Mouse (Mus musculus): ENCODE data around the gene Ppm1a.

Gene Ppm1a

DNA sequence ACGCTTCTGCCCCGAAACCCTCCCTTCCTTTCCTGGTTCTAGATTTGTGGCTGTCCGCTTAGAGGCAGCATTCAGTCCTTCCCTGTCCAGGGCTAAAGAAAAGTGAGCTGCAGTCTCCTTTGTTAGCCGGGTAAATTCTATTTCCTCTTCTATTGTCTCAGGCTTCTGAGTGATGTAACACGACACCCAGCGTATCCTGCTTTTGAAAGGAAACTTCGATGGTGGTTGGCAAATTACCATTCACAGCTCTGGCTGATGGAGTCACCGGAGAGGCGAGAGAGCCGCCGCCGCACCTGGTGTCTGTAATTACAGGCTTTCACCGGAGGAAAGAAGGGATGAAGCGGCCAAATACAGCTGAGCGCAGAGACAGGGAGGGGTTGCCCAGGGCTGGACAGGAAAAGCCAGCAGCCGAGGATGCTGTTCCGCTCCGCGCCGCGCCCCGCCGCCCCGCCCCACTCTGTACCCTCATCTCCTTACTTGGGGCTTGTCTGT lies 63.7 kb downstream of the Ppm1a start:
- Histone ChIP-seq H3K27me3 (ENCODE audit: insufficient read depth, low read length) (peaks cover 51% of the 10 kb centered on the region), H3K4me1 (replicated peaks; ENCODE audit: low read depth, low read length) (peaks cover 35% of the 10 kb centered on the region), H3K4me3 (replicated peaks; ENCODE audit: low read length) (peak overlapping the region; percentile 64), H3K36me3 (ENCODE audit: insufficient read depth, low read length) (no peaks in the 10 kb centered on the region), H3K9me3 (ENCODE audit: low read length) (no peaks in the 10 kb centered on the region)
- TF ChIP-seq CTCF (conservative IDR thresholded peaks at IDR 0.05; ENCODE audit: low read length) (no peak), NANOG (IDR thresholded peaks at IDR 0.05; ENCODE audit: borderline replicate concordance, low read length) (peak; percentile 75; the same call in 1 of the 2 replicates)

DNA sequence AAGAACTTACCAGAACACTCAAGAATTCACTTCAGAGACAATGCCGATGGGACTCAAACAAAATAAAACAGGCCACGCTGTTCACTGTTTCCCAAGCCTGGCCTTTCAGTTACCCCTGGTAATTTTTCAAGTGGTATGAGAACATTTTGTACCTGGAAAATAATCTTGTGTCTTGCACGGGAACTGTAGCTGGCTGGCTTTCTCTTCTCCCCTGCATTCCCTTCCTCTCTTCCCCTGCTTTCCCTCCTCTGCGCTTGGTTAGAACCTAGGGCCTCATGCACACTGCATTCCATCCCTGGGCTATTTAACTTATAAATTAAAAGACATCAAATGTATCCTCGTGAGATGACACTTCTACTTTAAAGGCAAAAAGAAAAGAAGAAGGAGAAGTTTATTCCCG lies 64.3 kb downstream of the Ppm1a start:
- Histone ChIP-seq H3K27me3 (ENCODE audit: insufficient read depth, low read length) (peaks cover 53% of the 10 kb centered on the region), H3K4me3 (replicated peaks; ENCODE audit: low read length) (peak overlapping the region; percentile 64), H3K9me3 (ENCODE audit: low read length) (no peaks in the 10 kb centered on the region), H3K4me1 (replicated peaks; ENCODE audit: low read depth, low read length) (peaks cover 35% of the 10 kb centered on the region), H3K36me3 (ENCODE audit: insufficient read depth, low read length) (no peaks in the 10 kb centered on the region)
- TF ChIP-seq NANOG (IDR thresholded peaks at IDR 0.05; ENCODE audit: borderline replicate concordance, low read length): no peak
- no peak for TF ChIP-seq POU5F1 (IDR thresholded peaks at IDR 0.05; ENCODE audit: borderline replicate concordance, low read length)
- no peak for TF ChIP-seq CTCF (conservative IDR thresholded peaks at IDR 0.05; ENCODE audit: low read length)

DNA sequence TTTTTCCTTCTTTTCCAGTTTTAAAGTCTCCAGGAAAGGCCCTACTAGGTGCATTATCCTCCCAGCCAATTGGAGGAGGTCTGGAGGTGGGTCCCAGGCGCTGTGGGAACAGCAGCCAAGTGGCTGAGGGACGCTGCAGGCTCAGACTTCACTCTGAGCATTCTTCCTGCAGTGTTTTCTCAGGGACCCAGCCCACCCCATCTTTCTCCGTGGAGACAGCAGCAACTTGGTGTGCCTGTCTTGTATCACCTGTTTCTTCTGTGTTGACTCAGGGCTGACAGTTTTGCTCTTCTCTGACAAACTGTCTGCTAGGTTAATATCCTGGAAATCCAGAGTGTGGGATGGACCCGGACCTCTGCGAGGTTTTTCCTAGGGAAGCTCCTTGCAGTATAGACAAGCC lies 68.4 kb downstream of the Ppm1a start:
- Histone ChIP-seq H3K4me1 (replicated peaks; ENCODE audit: low read depth, low read length) (peaks cover 25% of the 10 kb centered on the region), H3K9me3 (ENCODE audit: low read length) (no peaks in the 10 kb centered on the region), H3K36me3 (ENCODE audit: insufficient read depth, low read length) (no peaks in the 10 kb centered on the region), H3K27me3 (ENCODE audit: insufficient read depth, low read length) (peaks cover 57% of the 10 kb centered on the region), H3K4me3 (replicated peaks; ENCODE audit: low read length) (0 out of 2 replicates have a peak overlapping the region, but pooled peaks have one; percentile 30)
- no peak for TF ChIP-seq CTCF (conservative IDR thresholded peaks at IDR 0.05; ENCODE audit: low read length)
- TF ChIP-seq POU5F1 (IDR thresholded peaks at IDR 0.05; ENCODE audit: borderline replicate concordance, low read length): no peak
- no peak for TF ChIP-seq NANOG (IDR thresholded peaks at IDR 0.05; ENCODE audit: borderline replicate concordance, low read length)

DNA sequence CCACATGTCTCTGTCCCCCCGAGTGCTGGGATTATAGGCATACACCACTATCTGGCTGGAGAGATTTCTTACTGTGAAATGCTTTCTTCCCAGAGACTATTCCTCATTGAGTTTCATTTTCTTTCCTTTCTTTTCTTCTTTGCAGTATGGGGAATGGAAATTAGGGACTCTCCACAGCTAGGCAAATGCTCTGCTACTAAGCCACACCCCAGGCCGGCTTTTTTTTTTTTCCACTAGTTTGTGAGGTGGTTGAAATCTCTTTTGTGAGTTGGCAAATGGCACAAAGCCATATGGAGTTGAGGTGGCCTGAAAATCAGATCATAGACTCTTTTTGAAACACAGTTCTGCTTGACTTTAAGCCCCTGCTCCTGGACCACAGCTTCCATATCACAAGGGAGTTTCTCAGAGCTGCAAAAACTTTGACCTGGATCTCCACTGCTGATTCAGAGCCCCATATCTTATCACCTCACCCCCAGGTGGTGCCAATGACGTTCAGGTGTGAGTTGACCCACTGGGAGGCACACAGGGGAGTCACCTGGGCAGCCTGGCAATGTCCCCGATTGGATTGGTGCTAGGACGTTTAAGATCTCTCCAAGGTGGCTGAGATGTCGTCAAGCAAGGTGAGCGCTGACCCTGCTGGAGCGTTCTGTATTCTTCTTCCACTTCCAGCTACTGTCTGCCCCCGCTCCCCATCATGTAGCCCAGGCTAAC lies 71.7 kb downstream of the Ppm1a start:
- Histone ChIP-seq H3K27me3 (ENCODE audit: insufficient read depth, low read length) (peaks cover 46% of the 10 kb centered on the region), H3K36me3 (ENCODE audit: insufficient read depth, low read length) (no peaks in the 10 kb centered on the region), H3K9me3 (ENCODE audit: low read length) (no peaks in the 10 kb centered on the region), H3K4me1 (replicated peaks; ENCODE audit: low read depth, low read length) (peaks cover 29% of the 10 kb centered on the region), H3K4me3 (replicated peaks; ENCODE audit: low read length) (no peak overlapping the region)
- TF ChIP-seq CTCF (conservative IDR thresholded peaks at IDR 0.05; ENCODE audit: low read length) (no peak), NANOG (IDR thresholded peaks at IDR 0.05; ENCODE audit: borderline replicate concordance, low read length) (no peak), POU5F1 (IDR thresholded peaks at IDR 0.05; ENCODE audit: borderline replicate concordance, low read length) (no peak)

DNA sequence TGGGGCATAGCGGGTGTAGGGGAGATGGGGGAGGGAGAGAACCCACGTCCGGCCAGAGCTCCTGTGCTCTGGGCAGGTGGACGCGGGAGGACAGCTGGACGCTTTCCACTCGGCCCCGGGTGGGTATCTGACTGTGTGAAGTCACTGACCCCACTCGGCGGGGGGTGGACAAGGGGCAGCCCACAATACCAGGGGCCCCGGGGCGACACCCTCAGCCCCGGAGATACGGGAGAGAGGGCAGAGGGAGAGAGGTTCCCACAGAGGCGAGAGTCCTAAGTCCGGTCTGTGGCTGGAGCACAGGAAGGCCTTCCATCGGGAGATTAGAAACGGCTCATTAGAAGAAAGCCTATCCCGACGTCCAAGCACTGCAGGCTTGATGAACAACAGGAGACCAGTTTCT lies 72.5 kb downstream of the Ppm1a start:
- Histone ChIP-seq H3K4me3 (replicated peaks; ENCODE audit: low read length) (no peak overlapping the region), H3K27me3 (ENCODE audit: insufficient read depth, low read length) (peaks cover 46% of the 10 kb centered on the region), H3K4me1 (replicated peaks; ENCODE audit: low read depth, low read length) (peaks cover 33% of the 10 kb centered on the region), H3K36me3 (ENCODE audit: insufficient read depth, low read length) (no peaks in the 10 kb centered on the region), H3K9me3 (ENCODE audit: low read length) (no peaks in the 10 kb centered on the region)
- TF ChIP-seq NANOG (IDR thresholded peaks at IDR 0.05; ENCODE audit: borderline replicate concordance, low read length): no peak
- no peak for TF ChIP-seq CTCF (conservative IDR thresholded peaks at IDR 0.05; ENCODE audit: low read length)
- no peak for TF ChIP-seq POU5F1 (IDR thresholded peaks at IDR 0.05; ENCODE audit: borderline replicate concordance, low read length)

DNA sequence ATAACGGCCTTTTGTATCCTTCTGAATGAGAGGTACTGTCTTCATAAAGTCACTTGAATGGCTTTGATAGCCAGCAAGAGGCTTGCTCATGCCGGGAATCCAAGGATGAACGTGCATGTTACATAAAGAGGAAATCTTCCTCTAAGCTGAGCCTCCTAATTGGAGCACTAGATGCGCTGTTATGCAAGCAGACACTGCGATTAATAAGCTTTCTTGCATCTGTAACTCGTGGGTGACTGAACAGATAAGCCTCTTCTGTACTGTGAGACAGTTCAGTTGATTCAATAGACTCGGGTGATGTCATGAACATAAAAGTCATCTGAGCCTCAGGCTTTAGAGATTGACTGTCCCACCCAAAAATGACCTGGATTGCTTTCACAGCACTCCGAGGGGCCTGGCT lies 73.1 kb downstream of the Ppm1a start:
- H3K4me3 ChIP-seq (replicated peaks; ENCODE audit: low read length): no peak overlapping the region
- H3K9me3 ChIP-seq (ENCODE audit: low read length): no peaks in the 10 kb centered on the region
- no peak for TF ChIP-seq NANOG (IDR thresholded peaks at IDR 0.05; ENCODE audit: borderline replicate concordance, low read length)
- TF ChIP-seq CTCF (conservative IDR thresholded peaks at IDR 0.05; ENCODE audit: low read length): no peak
- TF ChIP-seq POU5F1 (IDR thresholded peaks at IDR 0.05; ENCODE audit: borderline replicate concordance, low read length): no peak
- peaks cover 35% of the 10 kb centered on the region for H3K4me1 ChIP-seq (replicated peaks; ENCODE audit: low read depth, low read length)
- H3K27me3 ChIP-seq (ENCODE audit: insufficient read depth, low read length): peaks cover 46% of the 10 kb centered on the region
- no peaks in the 10 kb centered on the region for H3K36me3 ChIP-seq (ENCODE audit: insufficient read depth, low read length)

DNA sequence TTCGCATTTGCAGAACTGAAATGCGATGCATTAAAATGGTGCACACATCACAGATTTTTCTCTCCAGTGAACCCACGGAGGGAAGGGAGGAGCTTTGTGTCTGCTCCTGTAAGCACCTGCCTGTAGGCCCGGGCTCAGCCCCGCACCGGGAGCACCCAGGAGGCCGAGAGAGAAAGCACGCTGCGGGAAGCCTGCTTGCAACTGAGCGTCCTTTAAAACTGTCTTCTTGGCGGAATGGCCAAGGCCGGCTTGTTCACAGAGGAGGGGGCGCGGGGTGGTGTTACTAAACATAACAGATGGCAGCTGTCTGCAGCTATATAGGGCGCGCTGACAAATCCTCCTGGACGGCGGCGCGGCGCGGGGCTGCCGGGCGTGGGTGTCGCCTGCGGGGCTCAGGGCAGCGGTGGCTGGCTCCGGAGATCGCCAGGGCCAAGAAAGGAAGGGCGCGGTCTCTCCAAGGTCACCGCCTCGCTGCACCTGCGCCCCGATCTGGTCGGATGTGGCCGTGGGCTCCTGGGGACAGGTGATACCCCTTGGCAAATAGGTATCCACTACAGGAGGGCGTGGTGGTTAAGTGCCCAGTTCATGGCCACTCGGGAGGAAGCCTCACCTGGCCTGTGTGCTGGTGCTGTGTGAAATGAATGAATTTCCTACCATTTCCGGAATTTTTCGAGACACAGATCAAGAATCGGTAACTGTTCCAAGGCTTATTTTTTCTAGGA lies 74.6 kb downstream of the Ppm1a start:
- TF ChIP-seq POU5F1 (IDR thresholded peaks at IDR 0.05; ENCODE audit: borderline replicate concordance, low read length): no peak
- TF ChIP-seq NANOG (IDR thresholded peaks at IDR 0.05; ENCODE audit: borderline replicate concordance, low read length): no peak; the same call in 1 of the 2 replicates
- TF ChIP-seq CTCF (conservative IDR thresholded peaks at IDR 0.05; ENCODE audit: low read length): no peak
- H3K4me1 ChIP-seq (replicated peaks; ENCODE audit: low read depth, low read length): peaks cover 35% of the 10 kb centered on the region
- no peaks in the 10 kb centered on the region for H3K36me3 ChIP-seq (ENCODE audit: insufficient read depth, low read length)
- no peaks in the 10 kb centered on the region for H3K9me3 ChIP-seq (ENCODE audit: low read length)
- peaks cover 44% of the 10 kb centered on the region for H3K27me3 ChIP-seq (ENCODE audit: insufficient read depth, low read length)
- peak overlapping the region; percentile 71 for H3K4me3 ChIP-seq (replicated peaks; ENCODE audit: low read length)

DNA sequence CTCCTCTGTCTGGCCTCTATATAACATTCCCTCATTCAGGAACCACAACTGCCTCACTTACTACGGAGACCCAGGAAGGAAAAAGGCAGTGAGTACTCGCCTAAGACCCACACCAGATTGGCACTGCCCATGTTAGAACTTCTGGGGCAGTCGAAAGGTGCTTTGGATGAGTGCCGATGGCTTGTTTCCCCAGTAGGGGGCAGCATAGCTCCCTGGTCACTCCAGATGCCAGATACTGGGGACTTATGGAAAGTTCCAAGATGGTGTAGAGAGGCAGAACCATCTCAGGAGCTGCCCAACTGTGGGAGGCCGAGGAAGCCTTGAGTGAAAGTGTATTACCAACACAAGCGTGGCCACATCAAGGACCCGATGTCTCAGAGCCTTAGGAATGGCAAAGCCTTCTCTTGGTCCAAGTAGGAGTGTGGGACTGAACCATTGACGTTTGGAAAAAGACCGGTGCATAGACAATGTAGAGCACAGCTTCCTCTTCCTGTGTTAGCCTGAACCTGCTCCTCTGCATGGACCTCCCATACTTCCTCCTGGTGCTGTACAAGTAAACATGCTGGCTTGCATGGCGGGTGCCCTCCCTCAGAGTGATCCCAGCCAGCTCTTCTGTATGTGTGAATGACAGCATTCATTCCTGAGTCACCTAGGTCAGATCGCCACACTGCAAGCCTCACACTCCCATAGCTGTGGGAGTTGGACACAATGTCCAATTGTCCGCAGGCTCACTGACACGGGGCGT lies 77.7 kb downstream of the Ppm1a start:
- Histone ChIP-seq H3K4me3 (replicated peaks; ENCODE audit: low read length) (peak overlapping the region; percentile 57), H3K27me3 (ENCODE audit: insufficient read depth, low read length) (peaks cover 23% of the 10 kb centered on the region), H3K9me3 (ENCODE audit: low read length) (no peaks in the 10 kb centered on the region), H3K36me3 (ENCODE audit: insufficient read depth, low read length) (no peaks in the 10 kb centered on the region), H3K4me1 (replicated peaks; ENCODE audit: low read depth, low read length) (peaks cover 40% of the 10 kb centered on the region)
- TF ChIP-seq NANOG (IDR thresholded peaks at IDR 0.05; ENCODE audit: borderline replicate concordance, low read length) (no peak), CTCF (conservative IDR thresholded peaks at IDR 0.05; ENCODE audit: low read length) (peak; percentile 90)

Data from E14TG2a.4 (cell line).